Mouse (Mus musculus): ENCODE data around the gene Col6a4. TPM values are rescaled to one million over a fixed set of nuclear protein-coding genes. Genes with fewer than 3 reads are reported as not detected.

Gene Col6a4
- polyA plus RNA-seq, 1 experiment from 2014 or later = 0.81 TPM

GRCm38 (mm10) chr9:105997955-105998354, 98.6 kb downstream of the Col6a4 start:
- 43% methylated on average over 11 of the region's 11 CpGs for WGBS
- no peaks in the 10 kb centered on the region for H3K27me3 ChIP-seq (replicated peaks; ENCODE audit: insufficient read depth, low read length)
- no peak overlapping the region for H3K9ac ChIP-seq (replicated peaks; ENCODE audit: low read depth)
- H3K36me3 ChIP-seq (ENCODE audit: insufficient read depth, low read length) = no peaks in the 10 kb centered on the region
- no peak for TF ChIP-seq EP300 (IDR thresholded peaks at IDR 0.05)
- TF ChIP-seq CTCF (IDR thresholded peaks at IDR 0.05) = no peak
- H3K4me1 ChIP-seq (ENCODE audit: insufficient read depth, low read depth, low read length) = no peaks in the 10 kb centered on the region
- no peak overlapping the region for H3K27ac ChIP-seq (ENCODE audit: low read length)
- H3K4me2 ChIP-seq (replicated peaks; ENCODE audit: low read depth, low read length) = no peak overlapping the region
- ATAC-seq = no peak
- DNase-seq (ENCODE audit: low spot score) = no peak
- no peaks in the 10 kb centered on the region for H3K9me3 ChIP-seq (ENCODE audit: low read length)
- no peak overlapping the region for H3K4me3 ChIP-seq (ENCODE audit: low read depth, low read length)

GRCm38 (mm10) chr9:105992425-105992824, 104.2 kb downstream of the Col6a4 start:
- H3K27ac ChIP-seq (ENCODE audit: low read length) = no peak overlapping the region
- ATAC-seq (no peak), DNase-seq (ENCODE audit: low spot score) (no peak)
- no peaks in the 10 kb centered on the region for H3K4me1 ChIP-seq (ENCODE audit: insufficient read depth, low read depth, low read length)
- H3K9me3 ChIP-seq (ENCODE audit: low read length) = no peaks in the 10 kb centered on the region
- no peak overlapping the region for H3K9ac ChIP-seq (replicated peaks; ENCODE audit: low read depth)
- H3K36me3 ChIP-seq (ENCODE audit: insufficient read depth, low read length) = no peaks in the 10 kb centered on the region
- no peaks in the 10 kb centered on the region for H3K27me3 ChIP-seq (replicated peaks; ENCODE audit: insufficient read depth, low read length)
- WGBS = 78% methylated on average over 6 of the region's 6 CpGs
- no peak overlapping the region for H3K4me2 ChIP-seq (replicated peaks; ENCODE audit: low read depth, low read length)
- TF ChIP-seq CTCF (IDR thresholded peaks at IDR 0.05) (no peak), EP300 (IDR thresholded peaks at IDR 0.05) (no peak)
- H3K4me3 ChIP-seq (ENCODE audit: low read depth, low read length) = no peak overlapping the region

- Histone ChIP-seq H3K27me3 (replicated peaks; ENCODE audit: insufficient read depth, low read length) (no peaks in the 10 kb centered on the region), H3K36me3 (ENCODE audit: insufficient read depth, low read length) (no peaks in the 10 kb centered on the region), H3K4me2 (replicated peaks; ENCODE audit: low read depth, low read length) (no peak overlapping the region), H3K9me3 (ENCODE audit: low read length) (no peaks in the 10 kb centered on the region), H3K27ac (ENCODE audit: low read length) (no peak overlapping the region), H3K4me3 (ENCODE audit: low read depth, low read length) (no peak overlapping the region), H3K4me1 (ENCODE audit: insufficient read depth, low read depth, low read length) (no peaks in the 10 kb centered on the region), H3K9ac (replicated peaks; ENCODE audit: low read depth) (no peak overlapping the region)
- TF ChIP-seq EP300 (IDR thresholded peaks at IDR 0.05) (no peak), CTCF (IDR thresholded peaks at IDR 0.05) (no peak)
- no peak for DNase-seq (ENCODE audit: low spot score)
- 74% methylated on average over 6 of the region's 6 CpGs for WGBS
- ATAC-seq = no peak
Measured at GRCm38 (mm10) chr9:105990099-105990498, 106.5 kb downstream of the Col6a4 start.

- no peaks in the 10 kb centered on the region for H3K4me1 ChIP-seq (ENCODE audit: insufficient read depth, low read depth, low read length)
- H3K4me2 ChIP-seq (replicated peaks; ENCODE audit: low read depth, low read length) = no peak overlapping the region
- ATAC-seq (no peak), DNase-seq (ENCODE audit: low spot score) (no peak)
- H3K27me3 ChIP-seq (replicated peaks; ENCODE audit: insufficient read depth, low read length) = no peaks in the 10 kb centered on the region
- no peak overlapping the region for H3K4me3 ChIP-seq (ENCODE audit: low read depth, low read length)
- 79% methylated on average over 6 of the region's 6 CpGs for WGBS
- TF ChIP-seq EP300 (IDR thresholded peaks at IDR 0.05) = no peak
- TF ChIP-seq CTCF (IDR thresholded peaks at IDR 0.05) = no peak
- no peaks in the 10 kb centered on the region for H3K9me3 ChIP-seq (ENCODE audit: low read length)
- H3K27ac ChIP-seq (ENCODE audit: low read length) = no peak overlapping the region
- H3K36me3 ChIP-seq (ENCODE audit: insufficient read depth, low read length) = no peaks in the 10 kb centered on the region
- no peak overlapping the region for H3K9ac ChIP-seq (replicated peaks; ENCODE audit: low read depth)
Measured at GRCm38 (mm10) chr9:105989468-105989867, 107.1 kb downstream of the Col6a4 start.

GRCm38 (mm10) chr9:105988096-105988495, 108.5 kb downstream of the Col6a4 start:
- ATAC-seq = no peak
- Histone ChIP-seq H3K36me3 (ENCODE audit: insufficient read depth, low read length) (no peaks in the 10 kb centered on the region), H3K27me3 (replicated peaks; ENCODE audit: insufficient read depth, low read length) (no peaks in the 10 kb centered on the region), H3K27ac (ENCODE audit: low read length) (no peak overlapping the region), H3K4me2 (replicated peaks; ENCODE audit: low read depth, low read length) (no peak overlapping the region), H3K9ac (replicated peaks; ENCODE audit: low read depth) (no peak overlapping the region), H3K4me1 (ENCODE audit: insufficient read depth, low read depth, low read length) (no peaks in the 10 kb centered on the region), H3K4me3 (ENCODE audit: low read depth, low read length) (no peak overlapping the region), H3K9me3 (ENCODE audit: low read length) (no peaks in the 10 kb centered on the region)
- WGBS = 60% methylated on average over 8 of the region's 8 CpGs
- DNase-seq (ENCODE audit: low spot score) = peak; percentile 60
- TF ChIP-seq EP300 (IDR thresholded peaks at IDR 0.05) = no peak
- peak; percentile 79 for TF ChIP-seq CTCF (IDR thresholded peaks at IDR 0.05)

- ATAC-seq (no peak), DNase-seq (ENCODE audit: low spot score) (no peak)
- Histone ChIP-seq H3K27me3 (replicated peaks; ENCODE audit: insufficient read depth, low read length) (no peaks in the 10 kb centered on the region), H3K4me1 (ENCODE audit: insufficient read depth, low read depth, low read length) (no peaks in the 10 kb centered on the region), H3K4me3 (ENCODE audit: low read depth, low read length) (no peak overlapping the region), H3K27ac (ENCODE audit: low read length) (no peak overlapping the region), H3K4me2 (replicated peaks; ENCODE audit: low read depth, low read length) (no peak overlapping the region), H3K9ac (replicated peaks; ENCODE audit: low read depth) (no peak overlapping the region), H3K9me3 (ENCODE audit: low read length) (no peaks in the 10 kb centered on the region), H3K36me3 (ENCODE audit: insufficient read depth, low read length) (no peaks in the 10 kb centered on the region)
- no peak for TF ChIP-seq EP300 (IDR thresholded peaks at IDR 0.05)
- WGBS = 41% methylated on average over 10 of the region's 10 CpGs
Measured at GRCm38 (mm10) chr9:105984931-105985519, 111.6 kb downstream of the Col6a4 start.

- TF ChIP-seq CTCF (IDR thresholded peaks at IDR 0.05) = no peak
- TF ChIP-seq EP300 (IDR thresholded peaks at IDR 0.05) = peak; percentile 48; the same call in 1 of the 2 replicates
Measured at GRCm38 (mm10) chr9:105978479-105978878, 118.1 kb downstream of the Col6a4 start.

More at GRCm38 (mm10) chr9:105978479-105978878, 118.1 kb downstream of the Col6a4 start:
- 65% methylated on average over 8 of the region's 8 CpGs for WGBS
- no peaks in the 10 kb centered on the region for H3K36me3 ChIP-seq (ENCODE audit: insufficient read depth, low read length)
- H3K9me3 ChIP-seq (ENCODE audit: low read length) = no peaks in the 10 kb centered on the region
- H3K4me3 ChIP-seq (ENCODE audit: low read depth, low read length) = no peak overlapping the region
- no peaks in the 10 kb centered on the region for H3K4me1 ChIP-seq (ENCODE audit: insufficient read depth, low read depth, low read length)
- no peak overlapping the region for H3K4me2 ChIP-seq (replicated peaks; ENCODE audit: low read depth, low read length)
- DNase-seq (ENCODE audit: low spot score) = peak; percentile 76
- no peak overlapping the region for H3K27ac ChIP-seq (ENCODE audit: low read length)
- no peak overlapping the region for H3K9ac ChIP-seq (replicated peaks; ENCODE audit: low read depth)
- peak; percentile 77 for ATAC-seq
- H3K27me3 ChIP-seq (replicated peaks; ENCODE audit: insufficient read depth, low read length) = no peaks in the 10 kb centered on the region

Data from lung, postnatal 0 days (tissue).